Mouse (Mus musculus): ENCODE results near the gene Eif4g3.

DNA sequence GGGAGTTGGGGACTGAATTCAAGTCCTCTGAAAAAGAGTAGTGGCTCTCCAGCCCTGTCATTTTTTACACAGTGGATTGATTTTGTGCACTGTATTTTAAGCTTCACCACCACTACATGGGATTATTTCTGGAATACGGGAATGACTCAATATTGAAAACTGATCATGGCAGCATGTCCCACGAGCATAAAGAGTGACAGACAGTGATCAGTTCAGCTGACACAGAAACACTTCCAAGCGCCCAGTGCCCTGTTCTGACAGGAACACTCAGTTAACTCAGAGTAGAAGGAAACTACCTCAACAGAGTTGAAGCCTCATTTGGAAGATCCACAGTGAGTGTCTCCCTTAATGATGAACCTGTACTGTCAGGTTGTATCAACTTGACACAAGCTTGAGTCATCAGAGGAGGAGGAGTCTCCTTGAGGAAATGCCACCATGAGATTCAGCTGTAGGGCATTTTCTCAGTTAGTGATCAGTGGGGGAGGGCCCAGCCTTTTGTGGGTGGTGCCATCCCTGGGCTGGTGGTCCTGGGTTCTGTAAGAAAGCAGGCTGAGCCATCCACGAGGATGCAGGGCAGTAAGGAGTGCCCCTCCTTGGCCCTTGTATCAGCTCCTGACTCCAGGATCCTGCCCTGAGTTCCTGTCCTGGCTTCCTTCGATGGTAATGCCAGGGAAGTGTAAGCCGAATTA lies 82.2 kb downstream of the Eif4g3 start:
- TF ChIP-seq GATA1 (IDR thresholded peaks at IDR 0.05; ENCODE audit: borderline replicate concordance, low read length) (no peak), FLI1 (IDR thresholded peaks at IDR 0.05; ENCODE audit: low read length) (no peak)
